Mouse (Mus musculus) erythroblast, embryonic 14.5 days (primary cell): ENCODE data around the gene Apof. TPM values are rescaled to one million over a fixed set of nuclear protein-coding genes. Genes with fewer than 3 reads are reported as not detected.

Experiments
- H3K27me3 ChIP-seq: 2 replicates; pipeline ENCODE4 v1.6.1; 2012; ENCODE audit warnings: inconsistent platforms; ENCODE audit not compliant: control insufficient read depth
- H3K36me3 ChIP-seq: 2 replicates; pipeline ENCODE4 v1.6.1; 2012; ENCODE audit warnings: mild to moderate bottlenecking, inconsistent platforms; ENCODE audit not compliant: control insufficient read depth
- H3K4me1 ChIP-seq: 2 replicates; pipeline ENCODE4 v1.6.1; 2012; ENCODE audit warnings: inconsistent platforms; ENCODE audit not compliant: control insufficient read depth
- H3K4me3 ChIP-seq: replicated peaks from 2 replicates; pipeline ENCODE3; 2012; ENCODE audit warnings: moderate library complexity, mild to moderate bottlenecking, inconsistent platforms
- H3K9me3 ChIP-seq: 2 replicates; pipeline ENCODE4 v1.6.1; 2012; ENCODE audit warnings: low read length, inconsistent platforms, mixed read lengths; ENCODE audit not compliant: control insufficient read depth
- GATA1 ChIP-seq: IDR thresholded peaks from 2 replicates; pipeline ENCODE4 v1.6.1; 2012; ENCODE audit warnings: low read length, inconsistent platforms, mixed read lengths
- TAL1 ChIP-seq: IDR thresholded peaks from 3 replicates; pipeline ENCODE4 v1.6.1; 2012; ENCODE audit warnings: low read length, inconsistent platforms, mixed read lengths
- polyA plus RNA-seq: library from polyadenylated mRNA; stranded (reverse); fragments of >175 nt; gene quantifications from 2 replicates; pipeline ENCODE4 v1.2.3, GENCODE M21; 2012

The Apof gene
- polyA plus RNA-seq, 1 experiment: not detected

GRCm38 (mm10) chr10:128232420-128232985, 36.0 kb upstream of the Apof start:
- H3K36me3 ChIP-seq: peaks cover 30% of the 10 kb centered on the region
- H3K9me3 ChIP-seq: no peaks in the 10 kb centered on the region
- peaks cover 57% of the 10 kb centered on the region for H3K4me1 ChIP-seq
- H3K4me3 ChIP-seq: peak overlapping the region; percentile 97
- H3K27me3 ChIP-seq: no peaks in the 10 kb centered on the region
- TF ChIP-seq TAL1 (no peak), GATA1 (no peak)

- Histone ChIP-seq H3K27me3 (no peaks in the 10 kb centered on the region), H3K9me3 (no peaks in the 10 kb centered on the region), H3K4me1 (peaks cover 49% of the 10 kb centered on the region), H3K4me3 (no peak overlapping the region), H3K36me3 (peaks cover 62% of the 10 kb centered on the region)
- TF ChIP-seq GATA1 (no peak), TAL1 (no peak)
These were observed 32.1 kb upstream of the Apof start for GRCm38 (mm10) chr10:128236321-128236720.

GRCm38 (mm10) chr10:128237807-128238480, 30.5 kb upstream of the Apof start:
- no peak overlapping the region for H3K4me3 ChIP-seq
- peaks cover 78% of the 10 kb centered on the region for H3K36me3 ChIP-seq
- TF ChIP-seq GATA1 (no peak), TAL1 (no peak)
- no peaks in the 10 kb centered on the region for H3K9me3 ChIP-seq
- peaks cover 44% of the 10 kb centered on the region for H3K4me1 ChIP-seq
- H3K27me3 ChIP-seq: no peaks in the 10 kb centered on the region

GRCm38 (mm10) chr10:128239140-128239539, 29.3 kb upstream of the Apof start:
- H3K27me3 ChIP-seq: no peaks in the 10 kb centered on the region
- H3K4me3 ChIP-seq: no peak overlapping the region
- peaks cover 85% of the 10 kb centered on the region for H3K36me3 ChIP-seq
- H3K9me3 ChIP-seq: no peaks in the 10 kb centered on the region
- H3K4me1 ChIP-seq: peaks cover 37% of the 10 kb centered on the region
- TF ChIP-seq TAL1: no peak
- no peak for TF ChIP-seq GATA1

GRCm38 (mm10) chr10:128240131-128240530, 28.3 kb upstream of the Apof start:
- no peaks in the 10 kb centered on the region for H3K9me3 ChIP-seq
- peaks cover 31% of the 10 kb centered on the region for H3K4me1 ChIP-seq
- H3K36me3 ChIP-seq: peaks cover 86% of the 10 kb centered on the region
- no peaks in the 10 kb centered on the region for H3K27me3 ChIP-seq
- H3K4me3 ChIP-seq: no peak overlapping the region
- TF ChIP-seq TAL1 (no peak), GATA1 (no peak)

GRCm38 (mm10) chr10:128243252-128243651, 25.2 kb upstream of the Apof start:
- no peaks in the 10 kb centered on the region for H3K9me3 ChIP-seq
- no peak for TF ChIP-seq GATA1
- peaks cover 96% of the 10 kb centered on the region for H3K36me3 ChIP-seq
- H3K27me3 ChIP-seq: no peaks in the 10 kb centered on the region
- no peak overlapping the region for H3K4me3 ChIP-seq
- H3K4me1 ChIP-seq: peaks cover 16% of the 10 kb centered on the region

- no peak overlapping the region for H3K4me3 ChIP-seq
- H3K9me3 ChIP-seq: no peaks in the 10 kb centered on the region
- peaks cover 100% of the 10 kb centered on the region for H3K36me3 ChIP-seq
- H3K27me3 ChIP-seq: no peaks in the 10 kb centered on the region
- TF ChIP-seq GATA1 (no peak), TAL1 (no peak)
- H3K4me1 ChIP-seq: peaks cover 11% of the 10 kb centered on the region
These were observed 24.4 kb upstream of the Apof start for GRCm38 (mm10) chr10:128244121-128244520.

GRCm38 (mm10) chr10:128247020-128247732, 21.3 kb upstream of the Apof start:
- Histone ChIP-seq H3K36me3 (peaks cover 100% of the 10 kb centered on the region), H3K4me1 (no peaks in the 10 kb centered on the region), H3K9me3 (no peaks in the 10 kb centered on the region), H3K4me3 (no peak overlapping the region), H3K27me3 (no peaks in the 10 kb centered on the region)
- TF ChIP-seq TAL1 (no peak), GATA1 (no peak)

GRCm38 (mm10) chr10:128250565-128250964, 17.9 kb upstream of the Apof start:
- no peaks in the 10 kb centered on the region for H3K4me1 ChIP-seq
- H3K36me3 ChIP-seq: peaks cover 79% of the 10 kb centered on the region
- TF ChIP-seq TAL1: no peak
- no peak for TF ChIP-seq GATA1
- no peaks in the 10 kb centered on the region for H3K27me3 ChIP-seq
- no peak overlapping the region for H3K4me3 ChIP-seq
- H3K9me3 ChIP-seq: no peaks in the 10 kb centered on the region
